Mouse (Mus musculus) thymus, postnatal 4 days (tissue): Measurements from ENCODE around the gene Slc7a14.

ENCODE experiments used
- DNase-seq: peaks from one replicate; pipeline ENCODE4 v3.0.0; 2021

The Slc7a14 gene

DNA sequence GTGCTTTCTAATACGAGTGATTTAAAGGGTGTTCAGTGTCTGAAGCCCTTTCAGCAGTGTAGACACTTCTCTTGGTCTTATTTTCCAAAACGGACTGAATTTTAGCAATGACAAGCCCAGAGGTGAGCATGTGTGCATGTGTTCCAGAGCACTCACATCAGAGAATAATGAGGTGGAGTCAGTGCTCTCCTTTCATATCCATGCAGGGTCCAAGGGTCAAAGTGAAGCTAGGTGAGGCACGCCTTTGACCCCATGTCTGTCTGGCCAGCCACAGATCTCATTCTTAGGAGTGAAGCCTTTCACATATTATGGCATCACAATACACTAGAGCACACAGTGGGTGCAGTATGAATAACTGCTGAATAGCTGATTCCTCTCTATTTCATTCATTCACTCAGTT is 105.0 kb downstream of the Slc7a14 start:
- no peak for DNase-seq

DNA sequence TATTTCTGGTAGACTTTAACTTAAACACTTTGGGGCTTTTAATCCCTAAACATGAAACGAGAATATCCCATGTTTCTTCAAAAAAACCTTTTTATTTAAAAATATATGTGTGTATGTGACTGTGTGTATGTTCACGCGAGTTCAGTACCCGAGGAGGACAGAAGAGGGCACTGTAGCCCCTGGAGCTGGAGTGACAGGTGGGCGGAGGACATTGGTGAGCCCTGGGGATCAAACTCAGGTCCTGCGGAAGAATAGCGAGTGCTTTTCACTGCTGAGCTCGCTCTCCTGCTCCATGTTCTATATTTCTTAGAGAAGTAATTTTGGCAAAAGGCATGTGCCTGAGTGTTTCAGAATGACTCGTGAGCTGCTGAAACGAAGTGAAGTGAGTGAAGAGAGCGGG is 106.2 kb downstream of the Slc7a14 start:
- DNase-seq = no peak

DNA sequence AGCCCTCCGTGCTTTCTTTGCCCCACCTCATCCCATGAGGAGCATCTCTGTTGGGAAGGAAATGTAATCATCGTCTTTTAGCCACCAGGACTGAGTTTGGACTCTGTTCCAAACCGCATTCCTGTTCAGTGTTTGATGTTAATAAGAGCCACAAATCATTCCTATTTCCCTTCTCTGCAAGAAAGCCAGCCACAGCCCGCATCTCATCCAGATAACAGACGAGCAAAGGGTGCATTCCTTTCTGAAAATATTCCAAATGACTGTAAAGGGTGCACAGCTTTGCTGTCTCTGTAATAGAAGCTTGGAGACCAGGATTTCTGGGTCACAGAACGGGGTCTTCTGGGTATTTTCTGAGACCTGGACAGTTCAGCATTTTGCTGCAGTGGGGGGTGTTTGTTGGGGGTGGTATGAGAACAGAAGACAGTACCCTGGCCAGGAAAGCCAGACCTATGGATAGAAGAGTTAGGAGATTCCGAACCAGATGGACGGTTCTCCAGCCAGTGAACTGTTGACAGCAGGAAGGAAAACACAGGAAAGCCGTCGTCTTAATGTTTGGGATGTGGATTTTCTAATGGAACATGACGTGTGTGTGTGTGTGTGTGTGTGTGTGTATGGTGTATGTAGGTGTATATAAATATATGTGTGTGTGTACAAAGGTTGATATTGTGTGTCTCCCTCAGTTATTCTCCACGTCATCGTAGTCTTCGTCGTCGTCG is 110.9 kb downstream of the Slc7a14 start:
- no peak for DNase-seq

DNA sequence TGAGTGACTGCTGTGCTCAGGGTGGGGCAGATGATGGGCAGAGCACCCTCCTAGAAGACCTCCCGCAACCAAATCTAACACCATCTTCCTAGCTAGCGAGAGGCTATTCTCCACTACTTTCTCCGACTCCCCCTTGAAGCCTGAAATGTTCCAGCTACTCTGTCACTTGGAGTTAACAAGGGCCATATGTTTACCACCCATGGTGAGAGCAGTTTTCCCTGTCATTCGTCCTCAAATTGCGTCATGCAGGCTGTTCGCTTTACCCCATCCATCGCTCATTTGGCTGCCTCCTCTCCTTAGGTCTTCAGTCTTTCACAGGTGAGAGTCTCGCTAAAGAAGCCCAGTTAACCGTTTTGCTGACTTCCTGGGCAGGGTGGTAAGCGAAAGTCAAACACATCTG is 118.8 kb downstream of the Slc7a14 start:
- no peak for DNase-seq

DNA sequence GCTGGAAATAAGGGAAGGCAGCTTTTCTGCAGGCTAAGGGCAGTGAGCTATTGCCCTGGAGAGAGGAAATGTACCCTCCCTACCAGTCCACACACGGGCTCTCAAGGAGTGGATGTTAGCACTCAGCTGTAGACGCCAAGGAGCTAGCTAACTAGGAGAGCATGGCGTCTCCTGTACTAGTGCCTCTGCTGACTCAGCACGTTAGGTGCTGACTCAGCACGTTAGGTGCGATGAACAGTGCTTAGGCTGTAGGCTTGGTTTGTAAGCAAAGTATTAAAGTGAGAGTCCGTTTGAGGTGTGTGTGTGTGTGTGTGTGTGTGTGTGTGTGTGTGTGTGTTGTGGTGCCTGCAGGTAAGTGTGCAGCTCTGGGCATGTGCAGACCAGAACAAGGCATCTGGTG is 119.8 kb downstream of the Slc7a14 start:
- no peak for DNase-seq

DNA sequence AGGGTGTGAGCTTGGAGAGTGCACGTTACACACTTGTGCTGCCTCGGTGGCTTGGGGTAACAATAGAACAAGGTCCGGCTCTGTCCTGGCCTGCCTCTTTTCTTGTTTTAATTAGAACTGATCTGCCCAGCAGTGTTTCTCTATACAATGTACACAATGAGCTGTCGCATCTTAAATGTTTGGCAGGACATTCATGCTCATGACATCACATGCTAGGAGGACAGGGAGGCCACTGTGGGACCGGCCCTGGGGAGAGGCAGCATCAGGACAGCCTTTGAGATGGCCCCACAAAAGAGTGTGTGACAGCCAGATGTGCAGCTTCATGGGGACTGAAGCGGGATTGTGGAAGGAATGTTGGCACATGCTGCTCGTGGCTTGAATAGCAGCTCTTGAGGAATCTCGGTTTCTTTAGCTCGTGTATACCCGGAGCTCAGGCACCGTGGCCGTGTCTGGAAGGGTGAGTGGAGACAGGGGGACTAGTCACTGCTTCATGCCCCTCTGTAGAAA is 143.8 kb downstream of the Slc7a14 start:
- no peak for DNase-seq

DNA sequence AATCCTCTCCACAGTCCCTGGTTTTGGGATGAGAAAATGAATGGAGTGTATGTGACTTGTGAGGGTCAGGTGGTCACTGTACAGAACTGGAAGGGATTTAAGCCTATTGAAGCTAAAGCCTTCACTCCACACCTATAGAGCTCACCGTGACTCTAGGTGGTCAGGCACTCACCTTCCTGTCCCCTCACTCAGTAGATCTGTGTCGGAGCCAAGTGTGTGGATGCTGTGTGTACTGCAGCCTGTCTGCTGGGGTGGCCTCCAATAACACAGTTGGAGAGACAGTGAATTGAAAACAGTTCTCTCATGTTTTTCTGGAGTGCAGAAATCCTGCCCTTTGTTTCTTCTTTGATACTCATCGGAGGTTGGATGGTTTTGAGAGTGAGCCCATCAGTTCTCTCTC is 144.4 kb downstream of the Slc7a14 start:
- no peak for DNase-seq

DNA sequence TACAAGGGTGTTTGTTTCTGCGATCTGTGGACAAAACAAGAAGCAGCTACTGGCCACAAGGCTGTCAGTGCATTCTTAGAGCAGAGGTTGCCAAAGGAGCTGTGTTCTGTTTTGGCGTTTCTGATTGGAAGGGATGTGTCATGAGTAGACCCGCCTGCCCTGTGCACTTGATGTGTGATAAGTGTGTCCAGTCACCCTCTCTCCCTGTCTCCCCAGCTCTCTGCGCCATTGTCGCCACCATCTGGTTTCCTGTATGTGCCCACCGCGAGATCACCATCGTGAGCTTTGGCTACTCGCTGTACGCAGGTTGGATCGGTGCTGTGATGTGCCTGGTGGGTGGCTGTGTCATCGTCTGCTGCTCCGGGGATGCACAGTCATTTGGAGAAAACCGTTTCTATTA is 147.3 kb downstream of the Slc7a14 start:
- no peak for DNase-seq

DNA sequence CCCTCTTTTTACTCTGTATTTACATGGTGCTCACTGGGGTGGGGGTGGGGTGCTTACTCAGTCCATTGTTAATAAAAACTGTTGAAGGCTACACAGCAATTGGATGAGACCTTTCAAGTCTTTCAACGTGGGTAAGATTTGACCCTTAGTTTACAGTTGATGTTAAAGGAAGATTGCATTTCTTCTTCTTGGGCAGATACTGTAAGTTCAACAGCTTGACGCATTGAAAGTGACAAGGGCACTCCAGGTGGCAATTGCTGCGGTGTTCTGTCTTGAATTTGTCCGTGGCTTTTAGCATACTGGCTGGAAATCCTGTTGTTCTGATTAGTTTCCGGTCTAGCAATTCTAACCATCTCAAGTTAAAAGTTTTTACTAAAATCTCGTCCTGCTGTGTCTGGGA is 148.8 kb downstream of the Slc7a14 start:
- DNase-seq = no peak

DNA sequence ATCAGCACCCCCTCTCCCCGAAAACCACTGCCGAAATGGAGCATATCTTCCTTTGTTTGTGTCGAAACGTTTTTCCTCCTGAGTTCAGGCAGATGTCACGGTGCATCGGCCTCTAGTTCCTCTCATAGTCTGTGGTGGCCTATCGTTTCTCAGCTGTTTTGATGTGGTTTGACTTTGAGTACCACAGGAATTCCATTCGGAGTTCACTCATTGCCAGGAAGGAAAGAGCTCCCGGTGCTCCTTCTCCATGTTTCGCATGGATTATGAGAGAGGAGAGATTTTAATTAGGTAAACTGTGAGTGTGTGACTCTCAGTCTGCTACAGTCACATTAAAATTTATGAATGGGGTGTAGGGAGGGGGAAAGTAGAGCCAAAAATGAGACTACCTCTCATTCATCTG is 150.1 kb downstream of the Slc7a14 start:
- no peak for DNase-seq

DNA sequence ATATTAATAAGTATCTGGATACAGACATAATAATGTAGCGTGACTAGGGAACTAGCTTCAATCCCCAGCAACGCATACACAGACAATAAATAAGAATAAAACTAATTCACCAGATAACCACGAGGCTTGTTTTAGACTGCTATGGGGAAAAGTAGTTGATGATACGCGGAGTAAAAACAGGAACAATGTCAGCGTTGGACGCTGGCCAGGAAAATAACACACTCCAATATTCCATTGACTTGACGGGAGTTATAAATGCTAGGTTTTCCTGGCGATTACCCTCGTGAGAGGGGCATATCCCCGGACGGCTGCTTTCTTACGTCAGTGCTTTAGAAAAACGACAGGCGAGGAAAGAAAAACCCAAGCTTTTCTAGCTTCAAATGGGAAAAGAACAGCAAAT is 152.4 kb downstream of the Slc7a14 start:
- DNase-seq = no peak

DNA sequence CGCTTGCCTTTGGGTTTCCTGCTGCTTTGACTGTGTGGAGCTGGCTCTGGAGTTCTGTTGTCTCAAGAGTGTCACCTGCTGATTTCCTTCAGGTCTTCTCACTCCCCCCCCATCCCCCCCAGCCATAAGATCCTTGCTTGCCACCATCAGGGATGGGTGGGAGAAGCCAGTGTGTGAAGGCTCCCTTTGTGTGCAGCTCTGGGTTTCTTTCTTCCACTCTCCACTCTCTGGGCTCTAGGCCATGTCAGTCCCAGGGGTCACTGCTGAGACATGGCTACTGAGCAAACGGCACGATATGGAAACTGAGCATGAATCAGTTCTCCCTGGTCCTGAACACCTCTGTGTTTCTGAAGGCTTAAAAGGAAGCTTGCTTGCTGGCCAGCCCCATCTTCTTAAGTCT is 154.1 kb downstream of the Slc7a14 start:
- no peak for DNase-seq
